10 mouse cellular contexts compared by ENCODE assay signal in the genomic region with DNA sequence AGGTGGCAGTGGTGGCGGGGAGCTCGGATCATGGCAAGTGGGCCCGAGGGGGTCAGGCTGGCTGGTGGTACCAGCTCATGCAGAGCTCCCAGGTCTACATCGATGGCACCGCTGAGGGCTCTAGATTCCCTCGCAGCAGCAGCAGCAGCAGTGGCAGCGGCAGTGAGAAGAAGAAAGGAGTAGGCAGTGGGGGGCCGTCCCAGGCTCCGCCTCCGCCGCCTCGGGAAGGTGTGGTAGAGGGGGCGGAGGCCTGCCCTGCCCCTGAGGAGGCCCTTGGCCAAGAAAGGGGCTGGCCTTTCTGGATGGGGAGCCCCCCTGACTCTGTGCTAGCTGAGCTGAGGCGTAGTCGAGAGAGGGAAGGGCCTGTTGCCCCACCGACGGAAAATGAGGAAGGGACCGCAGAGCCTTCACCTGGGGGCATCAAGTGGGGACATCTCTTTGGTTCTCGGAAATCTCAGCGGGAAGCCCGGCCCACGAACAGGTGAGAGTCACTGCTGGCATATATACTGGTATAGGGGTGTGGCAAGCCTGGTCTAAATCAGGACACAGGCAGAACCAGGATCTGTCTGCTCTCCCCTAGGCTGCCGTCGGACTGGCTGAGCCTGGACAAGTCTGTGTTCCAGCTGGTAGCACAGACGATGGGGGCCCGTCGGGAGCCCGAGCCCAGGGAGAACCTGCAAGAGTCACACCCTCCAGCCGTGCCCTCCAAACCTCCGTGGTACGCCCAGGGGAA. TPM values are rescaled to one million over a fixed set of nuclear protein-coding genes. Genes with fewer than 3 reads are reported as not detected.
DNase-seq lines count a peak whose midpoint lies in the region; ATAC-seq and TF ChIP-seq lines count a peak whose summit lies in the region.
"Had no signal": no experiment of that assay in that cellular context is flagged by ENCODE, and none has a peak within 500 bp of the region (broad histone marks: within the 10 kb centered on the region; RNA-seq: fewer than 3 reads in every experiment).

No protein-coding gene starts in this region.

- peak overlapping the region; percentile 50 for H3K27ac ChIP-seq in hindbrain, embryonic 10.5 days
- no peak overlapping the region for H3K27ac ChIP-seq in hindbrain, embryonic 16.5 days (ENCODE audit: low read depth, low read length)
- H3K27ac ChIP-seq in neural tube, embryonic 11.5 days (ENCODE audit: low read depth, low read length), result no peak overlapping the region

- peaks cover 56% of the 10 kb centered on the region for H3K36me3 ChIP-seq in hindbrain, embryonic 10.5 days
- peaks cover 51% of the 10 kb centered on the region for H3K36me3 ChIP-seq in hindbrain, embryonic 16.5 days (ENCODE audit: control insufficient read depth, insufficient read depth, low read length)
- peaks cover 6% of the 10 kb centered on the region for H3K36me3 ChIP-seq in neural tube, embryonic 11.5 days (ENCODE audit: control insufficient read depth, insufficient read depth, low read length)

- DNase-seq in hindbrain, embryonic 10.5 days (ENCODE audit: low spot score), result peak; percentile 25
- DNase-seq in brain, embryonic 14.5 days (ENCODE audit: low read depth), result peak; percentile 13
- DNase-seq in neural tube, embryonic 11.5 days (ENCODE audit: low spot score), result no peak
- no peak for DNase-seq in layer of hippocampus, postnatal 36 days
- no peak for DNase-seq in lung, postnatal 14 days
- DNase-seq in adrenal gland, postnatal 25 days, result no peak
- DNase-seq: kidney, adult 18-20 months had no signal

- no peak for TF ChIP-seq POLR2A in brain, embryonic 14.5 days (IDR thresholded peaks at IDR 0.05; ENCODE audit: borderline replicate concordance, extremely low read depth, insufficient read depth, insufficient read length, poor library complexity, severe bottlenecking)

- ATAC-seq in hindbrain, embryonic 16.5 days, result no peak
- ATAC-seq in granulocyte monocyte progenitor cell, adult 5-6 weeks (replicated peaks; ENCODE audit: poor library complexity, severe bottlenecking), result peak; percentile 33
- 0 out of 2 replicates have a peak, but pooled peaks have one; percentile 15 for ATAC-seq in neural tube, embryonic 11.5 days (ENCODE audit: insufficient read depth, low FRiP score, low TSS enrichment)

- H3K4me2 ChIP-seq in hindbrain, embryonic 16.5 days (ENCODE audit: low read length), result no peak overlapping the region
- peak overlapping the region; percentile 19 for H3K4me2 ChIP-seq in neural tube, embryonic 11.5 days (ENCODE audit: low read depth)

- peak overlapping the region; percentile 38 for H3K4me3 ChIP-seq in hindbrain, embryonic 10.5 days
- no peak overlapping the region for H3K4me3 ChIP-seq in hindbrain, embryonic 16.5 days (ENCODE audit: low read length)
- H3K4me3 ChIP-seq in neural tube, embryonic 11.5 days (ENCODE audit: low read depth, low read length), result no peak overlapping the region
- H3K4me3 ChIP-seq: myocyte had no signal

- H3K4me1 ChIP-seq in hindbrain, embryonic 10.5 days (replicated peaks), result peaks cover 49% of the 10 kb centered on the region
- peaks cover 6% of the 10 kb centered on the region for H3K4me1 ChIP-seq in hindbrain, embryonic 16.5 days (ENCODE audit: control insufficient read depth, insufficient read depth, low read depth, low read length)
- H3K4me1 ChIP-seq in neural tube, embryonic 11.5 days (ENCODE audit: control insufficient read depth, insufficient read depth, low read length), result peaks cover 15% of the 10 kb centered on the region; the same call in 1 of the 2 replicates

- peaks cover 97% of the 10 kb centered on the region for H3K27me3 ChIP-seq in hindbrain, embryonic 10.5 days (ENCODE audit: insufficient read depth, poor library complexity, severe bottlenecking)
- 0 out of 2 replicates have a peak, but pooled peaks cover 3% of the 10 kb centered on the region for H3K27me3 ChIP-seq in hindbrain, embryonic 16.5 days (replicated peaks; ENCODE audit: control insufficient read depth, insufficient read depth, low read length)
- H3K27me3 ChIP-seq in neural tube, embryonic 11.5 days (ENCODE audit: control insufficient read depth, insufficient read depth, low read length), result peaks cover 43% of the 10 kb centered on the region

- H3K9ac ChIP-seq in hindbrain, embryonic 16.5 days (ENCODE audit: low read depth, low read length), result no peak overlapping the region
- peak overlapping the region; percentile 24 for H3K9ac ChIP-seq in neural tube, embryonic 11.5 days (ENCODE audit: low read length)

- no peaks in the 10 kb centered on the region for H3K9me3 ChIP-seq in hindbrain, embryonic 10.5 days
- H3K9me3 ChIP-seq in hindbrain, embryonic 16.5 days (ENCODE audit: control insufficient read depth, low read length), result no peaks in the 10 kb centered on the region
- no peaks in the 10 kb centered on the region for H3K9me3 ChIP-seq in neural tube, embryonic 11.5 days (ENCODE audit: control insufficient read depth, low read length)

- TF ChIP-seq CTCF in brain, embryonic 14.5 days (IDR thresholded peaks at IDR 0.05; ENCODE audit: borderline replicate concordance, extremely low read depth, insufficient read depth, insufficient read length), result no peak

- 16% methylated on average over 31 of the region's 31 CpGs for WGBS in hindbrain, embryonic 10.5 days
- 19% methylated on average over 31 of the region's 31 CpGs for WGBS in hindbrain, embryonic 16.5 days
- WGBS in neural tube, embryonic 11.5 days, result 16% methylated on average over 31 of the region's 31 CpGs

RNA-seq across cellular contexts. Expression of a gene that starts 3.1 kb away (rescaled TPM):
- polyA plus RNA-seq in hindbrain, embryonic 10.5 days (2016; fragmentation: Nextera tagmentation; extraction: Ambion mirVana), result 0.47 TPM in 1 of 2 replicates, not detected in the other
- 1.1 and 1.4 TPM in 2 replicates for polyA plus RNA-seq in hindbrain, embryonic 16.5 days (2015; fragmentation: Nextera tagmentation; extraction: Ambion mirVana)
- 1.1 and 1.7 TPM in 2 replicates for polyA plus RNA-seq in brain, embryonic 14.5 days (2012; rRNA removed)
- total RNA-seq in granulocyte monocyte progenitor cell, adult 5-6 weeks (2014; fragmentation: Nextera tagmentation), result not detected in 2 replicates
- not detected in 2 replicates for total RNA-seq in granulocyte monocyte progenitor cell, adult 5-6 weeks (2017)
- polyA plus RNA-seq in neural tube, embryonic 11.5 days (2014; fragmentation: Nextera tagmentation; extraction: Ambion mirVana), result 0.20 TPM in 1 of 2 replicates, not detected in the other
- total RNA-seq in layer of hippocampus, postnatal 36 days (2021), result 1 to 10 TPM in 1 of 2 experiments, under 1 TPM in 1; 0.72 to 2.6 TPM
- not detected in 2 replicates for total RNA-seq in adrenal gland, postnatal 25 days (2021)

RNA-seq across cellular contexts. Expression of a gene that starts 15.9 kb away (rescaled TPM):
- 7.1 and 8.3 TPM in 2 replicates for polyA plus RNA-seq in hindbrain, embryonic 10.5 days (2016; fragmentation: Nextera tagmentation; extraction: Ambion mirVana)
- 8.9 and 9.2 TPM in 2 replicates for polyA plus RNA-seq in hindbrain, embryonic 16.5 days (2015; fragmentation: Nextera tagmentation; extraction: Ambion mirVana)
- 89.1 and 109 TPM in 2 replicates for polyA plus RNA-seq in brain, embryonic 14.5 days (2012; rRNA removed)
- total RNA-seq in granulocyte monocyte progenitor cell, adult 5-6 weeks (2014; fragmentation: Nextera tagmentation), result 6.9 and 24.2 TPM in 2 replicates
- total RNA-seq in granulocyte monocyte progenitor cell, adult 5-6 weeks (2017), result 5.9 and 7.4 TPM in 2 replicates
- 8.6 and 9.5 TPM in 2 replicates for polyA plus RNA-seq in neural tube, embryonic 11.5 days (2014; fragmentation: Nextera tagmentation; extraction: Ambion mirVana)
- 10 to 100 TPM; 76.2 to 76.3 TPM for total RNA-seq in layer of hippocampus, postnatal 36 days (2021)
- 51.3 and 53.2 TPM in 2 replicates for total RNA-seq in adrenal gland, postnatal 25 days (2021)

RNA-seq across cellular contexts. Expression of a gene that starts 28.6 kb away (rescaled TPM):
- polyA plus RNA-seq in hindbrain, embryonic 10.5 days (2016; fragmentation: Nextera tagmentation; extraction: Ambion mirVana), result 1.8 and 2.4 TPM in 2 replicates
- 5.1 and 5.3 TPM in 2 replicates for polyA plus RNA-seq in hindbrain, embryonic 16.5 days (2015; fragmentation: Nextera tagmentation; extraction: Ambion mirVana)
- polyA plus RNA-seq in brain, embryonic 14.5 days (2012; rRNA removed), result 0.14 TPM in 1 of 2 replicates, not detected in the other
- 7.7 and 11.1 TPM in 2 replicates for total RNA-seq in granulocyte monocyte progenitor cell, adult 5-6 weeks (2014; fragmentation: Nextera tagmentation)
- 7.0 and 9.1 TPM in 2 replicates for total RNA-seq in granulocyte monocyte progenitor cell, adult 5-6 weeks (2017)
- polyA plus RNA-seq in neural tube, embryonic 11.5 days (2014; fragmentation: Nextera tagmentation; extraction: Ambion mirVana), result 2.1 and 2.8 TPM in 2 replicates
- total RNA-seq in layer of hippocampus, postnatal 36 days (2021), result not detected
- 2.9 TPM in 1 of 2 replicates, not detected in the other for total RNA-seq in adrenal gland, postnatal 25 days (2021)

RNA-seq across cellular contexts. Expression of a gene that starts 44.0 kb away (rescaled TPM):
- 12.5 and 33.4 TPM in 2 replicates for polyA plus RNA-seq in hindbrain, embryonic 10.5 days (2016; fragmentation: Nextera tagmentation; extraction: Ambion mirVana)
- polyA plus RNA-seq in hindbrain, embryonic 16.5 days (2015; fragmentation: Nextera tagmentation; extraction: Ambion mirVana), result 70.8 and 86.8 TPM in 2 replicates
- 49.8 and 124 TPM in 2 replicates for polyA plus RNA-seq in brain, embryonic 14.5 days (2012; rRNA removed)
- 1.3 and 2.9 TPM in 2 replicates for total RNA-seq in granulocyte monocyte progenitor cell, adult 5-6 weeks (2014; fragmentation: Nextera tagmentation)
- total RNA-seq in granulocyte monocyte progenitor cell, adult 5-6 weeks (2017), result 1.7 and 1.9 TPM in 2 replicates
- 17.9 and 20.0 TPM in 2 replicates for polyA plus RNA-seq in neural tube, embryonic 11.5 days (2014; fragmentation: Nextera tagmentation; extraction: Ambion mirVana)
- total RNA-seq in layer of hippocampus, postnatal 36 days (2021), result 100 to 1,000 TPM; 104 to 120 TPM
- 38.6 and 62.1 TPM in 2 replicates for total RNA-seq in adrenal gland, postnatal 25 days (2021)

RNA-seq across cellular contexts. Expression of a gene that starts 57.7 kb away (rescaled TPM):
- not detected in 2 replicates for polyA plus RNA-seq in hindbrain, embryonic 10.5 days (2016; fragmentation: Nextera tagmentation; extraction: Ambion mirVana)
- not detected in 2 replicates for polyA plus RNA-seq in hindbrain, embryonic 16.5 days (2015; fragmentation: Nextera tagmentation; extraction: Ambion mirVana)
- polyA plus RNA-seq in brain, embryonic 14.5 days (2012; rRNA removed), result not detected in 2 replicates
- not detected in 2 replicates for total RNA-seq in granulocyte monocyte progenitor cell, adult 5-6 weeks (2014; fragmentation: Nextera tagmentation)
- total RNA-seq in granulocyte monocyte progenitor cell, adult 5-6 weeks (2017), result not detected in 2 replicates
- not detected in 2 replicates for polyA plus RNA-seq in neural tube, embryonic 11.5 days (2014; fragmentation: Nextera tagmentation; extraction: Ambion mirVana)
- total RNA-seq in layer of hippocampus, postnatal 36 days (2021), result not detected
- 0.24 TPM in 1 of 2 replicates, not detected in the other for total RNA-seq in adrenal gland, postnatal 25 days (2021)
- polyA plus RNA-seq: myocyte had no signal

Comparison
In these comparisons a context has a peak if more than half of its experiments do, and no peak if none do; other contexts are left out.
1. DNase-seq: peak in hindbrain, embryonic 10.5 days (single experiment) and brain, embryonic 14.5 days (single experiment); none in neural tube, embryonic 11.5 days (single experiment), layer of hippocampus, postnatal 36 days (0 of 2), lung, postnatal 14 days (single experiment) and adrenal gland, postnatal 25 days (single experiment).